Mouse (Mus musculus) megakaryocyte, embryonic 14.5 days (primary cell): ENCODE measurements around the gene Gm4869.

Experiments used
- FLI1 ChIP-seq: IDR thresholded peaks from 2 replicates; pipeline ENCODE4 v1.6.1; 2012; ENCODE audit warnings: low read length, inconsistent platforms, mixed read lengths
- GATA1 ChIP-seq: IDR thresholded peaks from 3 replicates; pipeline ENCODE4 v1.6.1; 2012; ENCODE audit warnings: mixed read lengths, low read length, inconsistent platforms, borderline replicate concordance

DNA sequence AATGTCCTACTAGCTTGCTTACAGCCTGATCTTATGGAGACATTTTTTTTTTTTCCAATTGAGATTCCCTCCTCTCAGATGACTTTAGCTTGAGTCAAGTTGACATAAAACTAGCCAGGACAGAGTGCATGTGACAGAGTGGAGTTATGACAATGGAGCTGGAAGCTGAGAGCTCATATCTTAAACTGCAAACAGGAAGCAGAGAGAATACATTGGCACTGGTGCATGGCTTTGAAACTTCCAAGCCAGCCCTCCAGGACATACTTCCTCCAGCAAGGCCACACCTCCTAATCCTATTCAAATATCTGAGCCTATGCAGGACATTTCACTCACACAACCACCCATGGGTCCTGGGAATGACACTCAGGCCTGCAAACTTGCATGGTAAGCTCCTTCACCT lies 9.0 kb downstream of the Gm4869 start:
- TF ChIP-seq GATA1 = no peak
- TF ChIP-seq FLI1 = no peak
